Mouse (Mus musculus): Measurements from ENCODE around the gene Ccrl2. TPM values are rescaled to one million over a fixed set of nuclear protein-coding genes. Genes with fewer than 3 reads are reported as not detected.
A peak's percentile ranks its signal among the peaks of the same experiment; 100 is the strongest.

Gene Ccrl2
- total RNA-seq, 1 experiment from 2014 or later, result 9.6 TPM

- peak; percentile 35; the same call in 1 of the 2 replicates for ATAC-seq (replicated peaks; ENCODE audit: low read depth, poor library complexity, severe bottlenecking)
Observed at GRCm38 (mm10) chr9:111067052-111067451, 9.7 kb upstream of the Ccrl2 start.

- no peak for ATAC-seq (replicated peaks; ENCODE audit: low read depth, poor library complexity, severe bottlenecking)
Observed at GRCm38 (mm10) chr9:111062840-111063239, 5.5 kb upstream of the Ccrl2 start.

GRCm38 (mm10) chr9:111058943-111059556 lies 1.7 kb upstream of the Ccrl2 start:
- no peak for ATAC-seq (replicated peaks; ENCODE audit: low read depth, poor library complexity, severe bottlenecking)

- ATAC-seq (replicated peaks; ENCODE audit: low read depth, poor library complexity, severe bottlenecking), result no peak
Observed at GRCm38 (mm10) chr9:111057544-111058370, 438 bp upstream of the Ccrl2 start.

GRCm38 (mm10) chr9:111056519-111056797 lies 861 bp downstream of the Ccrl2 start:
- no peak for ATAC-seq (replicated peaks; ENCODE audit: low read depth, poor library complexity, severe bottlenecking)

GRCm38 (mm10) chr9:111055800-111056518 lies 1.4 kb downstream of the Ccrl2 start:
- peak; percentile 12; the same call in 1 of the 2 replicates for ATAC-seq (replicated peaks; ENCODE audit: low read depth, poor library complexity, severe bottlenecking)

GRCm38 (mm10) chr9:111054923-111055322 lies 2.4 kb downstream of the Ccrl2 start:
- ATAC-seq (replicated peaks; ENCODE audit: low read depth, poor library complexity, severe bottlenecking), result no peak

GRCm38 (mm10) chr9:111048452-111048851 lies 8.9 kb downstream of the Ccrl2 start:
- ATAC-seq (replicated peaks; ENCODE audit: low read depth, poor library complexity, severe bottlenecking), result no peak

- peak; percentile 50 for ATAC-seq (replicated peaks; ENCODE audit: low read depth, poor library complexity, severe bottlenecking)
Observed at GRCm38 (mm10) chr9:111047266-111047665, 10.1 kb downstream of the Ccrl2 start.

GRCm38 (mm10) chr9:111046222-111046621 lies 11.1 kb downstream of the Ccrl2 start:
- ATAC-seq (replicated peaks; ENCODE audit: low read depth, poor library complexity, severe bottlenecking), result peak; percentile 96

- no peak for ATAC-seq (replicated peaks; ENCODE audit: low read depth, poor library complexity, severe bottlenecking)
Observed at GRCm38 (mm10) chr9:111042266-111042665, 15.1 kb downstream of the Ccrl2 start.

- ATAC-seq (replicated peaks; ENCODE audit: low read depth, poor library complexity, severe bottlenecking), result no peak
Observed at GRCm38 (mm10) chr9:111039966-111040365, 17.4 kb downstream of the Ccrl2 start.

GRCm38 (mm10) chr9:111033717-111034116 lies 23.6 kb downstream of the Ccrl2 start:
- ATAC-seq (replicated peaks; ENCODE audit: low read depth, poor library complexity, severe bottlenecking), result peak; percentile 54; the same call in 1 of the 2 replicates

GRCm38 (mm10) chr9:111026791-111027190 lies 30.5 kb downstream of the Ccrl2 start:
- no peak for ATAC-seq (replicated peaks; ENCODE audit: low read depth, poor library complexity, severe bottlenecking)

GRCm38 (mm10) chr9:111019022-111019421 lies 38.3 kb downstream of the Ccrl2 start, which contains the start of gene Ltf:
Gene Ltf (plus strand): TSS chr9:111019271.
- ATAC-seq (replicated peaks; ENCODE audit: low read depth, poor library complexity, severe bottlenecking), result peak; percentile 42; the same call in 1 of the 2 replicates

- ATAC-seq (replicated peaks; ENCODE audit: low read depth, poor library complexity, severe bottlenecking), result no peak
Observed at GRCm38 (mm10) chr9:111015658-111016057, 41.7 kb downstream of the Ccrl2 start.

- ATAC-seq (replicated peaks; ENCODE audit: low read depth, poor library complexity, severe bottlenecking), result no peak
Observed at GRCm38 (mm10) chr9:111012041-111012440, 45.3 kb downstream of the Ccrl2 start.

- no peak for ATAC-seq (replicated peaks; ENCODE audit: low read depth, poor library complexity, severe bottlenecking)
Observed at GRCm38 (mm10) chr9:111011550-111011949, 45.8 kb downstream of the Ccrl2 start.

GRCm38 (mm10) chr9:111009763-111010162 lies 47.6 kb downstream of the Ccrl2 start:
- ATAC-seq (replicated peaks; ENCODE audit: low read depth, poor library complexity, severe bottlenecking), result peak; percentile 65; the same call in 1 of the 2 replicates

- ATAC-seq (replicated peaks; ENCODE audit: low read depth, poor library complexity, severe bottlenecking), result no peak
Observed at GRCm38 (mm10) chr9:111006544-111006943, 50.8 kb downstream of the Ccrl2 start.

All from common myeloid progenitor, adult 5-6 weeks (primary cell).